Comparison of ENCODE assay signal across 8 mouse cellular contexts in the genomic region with DNA sequence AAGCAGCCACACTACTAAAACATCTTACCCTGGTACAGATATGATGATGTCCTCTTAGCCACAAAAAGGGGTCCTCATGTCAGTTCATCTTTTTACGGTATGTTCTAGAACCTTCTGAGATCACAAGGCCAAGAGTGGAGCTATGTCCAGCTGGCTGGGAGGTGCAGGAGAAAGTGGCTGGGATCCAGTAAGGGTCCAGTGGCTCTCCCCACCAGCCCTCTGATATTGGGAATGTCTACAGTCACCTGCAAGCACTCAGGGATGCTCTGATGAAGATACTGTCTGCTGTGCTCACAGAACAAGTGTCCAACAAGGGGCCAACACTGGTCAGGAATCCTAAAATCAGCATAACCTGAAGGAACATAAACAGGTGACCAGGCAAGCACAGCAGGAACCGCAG. TPM values are rescaled to one million over a fixed set of nuclear protein-coding genes. Genes with fewer than 3 reads are reported as not detected.
DNase-seq lines count a peak whose midpoint lies in the region; ATAC-seq and TF ChIP-seq lines count a peak whose summit lies in the region.

A gene (minus strand): TSS at position 101 of the 400 bp plus-strand sequence.

- H3K9me3 ChIP-seq in heart, embryonic 12.5 days (replicated peaks), result no peaks in the 10 kb centered on the region
- no peaks in the 10 kb centered on the region for H3K9me3 ChIP-seq in midbrain, embryonic 16.5 days (replicated peaks; ENCODE audit: control insufficient read depth, low read length, poor library complexity, severe bottlenecking)

- DNase-seq in liver, adult 2 months (ENCODE audit: extremely low read depth, low read depth, low spot score), result no peak
- no peak for DNase-seq in liver
- DNase-seq in left cerebral cortex, adult 8-10 months (ENCODE audit: low spot score in 2 of 2), result no peak
- DNase-seq in cerebellum, postnatal 4 days (ENCODE audit: low spot score in 2 of 2), result no peak

- H3K79me2 ChIP-seq in liver, adult 2 months (ENCODE audit: control insufficient read depth, insufficient read depth, low read length), result no peaks in the 10 kb centered on the region

- TF ChIP-seq POLR2A in liver, adult 2 months (IDR thresholded peaks at IDR 0.05; ENCODE audit: extremely low read depth, insufficient read depth, low read length), result no peak
- no peak for TF ChIP-seq POLR2A in cortical plate, adult 2 months (IDR thresholded peaks at IDR 0.05; ENCODE audit: extremely low read depth, insufficient read depth, low read length)

- H3K27me3 ChIP-seq in liver, adult 2 months (ENCODE audit: control insufficient read depth, insufficient read depth, low read length), result no peaks in the 10 kb centered on the region; the same call in 1 of the 2 replicates
- peaks cover under 1% of the 10 kb centered on the region for H3K27me3 ChIP-seq in heart, embryonic 12.5 days (replicated peaks)
- no peaks in the 10 kb centered on the region; the same call in 1 of the 2 replicates for H3K27me3 ChIP-seq in midbrain, embryonic 16.5 days (ENCODE audit: control insufficient read depth, insufficient read depth, low read depth, low read length)

- H3K4me2 ChIP-seq in heart, embryonic 12.5 days, result no peak within 1 kb of the TSS
- H3K4me2 ChIP-seq in midbrain, embryonic 16.5 days (ENCODE audit: low read length), result no peak within 1 kb of the TSS

- no peak within 1 kb of the TSS for H3K4me3 ChIP-seq in liver, adult 2 months (ENCODE audit: insufficient read depth, low read depth, low read length)
- H3K4me3 ChIP-seq in cortical plate, adult 2 months (ENCODE audit: insufficient read depth, low read length), result no peak within 1 kb of the TSS
- H3K4me3 ChIP-seq in heart, embryonic 12.5 days, result no peak within 1 kb of the TSS
- no peak within 1 kb of the TSS for H3K4me3 ChIP-seq in midbrain, embryonic 16.5 days (ENCODE audit: low read depth, low read length)

- no peak for ATAC-seq in heart, embryonic 12.5 days (ENCODE audit: insufficient number of reproducible peaks, low FRiP score)
- ATAC-seq in midbrain, embryonic 16.5 days, result no peak
- ATAC-seq in cerebellum, adult (ENCODE audit: insufficient number of reproducible peaks, low FRiP score, low TSS enrichment), result no peak

- 0 out of 2 replicates have a peak within 1 kb of the TSS, but pooled peaks have one; percentile 10 for H3K27ac ChIP-seq in liver, adult 2 months (replicated peaks; ENCODE audit: insufficient read depth, low read depth, low read length)
- H3K27ac ChIP-seq in cortical plate, adult 2 months (ENCODE audit: insufficient read depth, low read length), result no peak within 1 kb of the TSS
- H3K27ac ChIP-seq in heart, embryonic 12.5 days (ENCODE audit: poor library complexity, severe bottlenecking), result no peak within 1 kb of the TSS
- no peak within 1 kb of the TSS for H3K27ac ChIP-seq in midbrain, embryonic 16.5 days (ENCODE audit: low read length)

- peaks cover 6% of the 10 kb centered on the region for H3K4me1 ChIP-seq in liver, adult 2 months (ENCODE audit: control insufficient read depth, insufficient read depth, low read length)
- no peaks in the 10 kb centered on the region for H3K4me1 ChIP-seq in cortical plate, adult 2 months (ENCODE audit: control insufficient read depth, insufficient read depth, low read length)
- H3K4me1 ChIP-seq in heart, embryonic 12.5 days (replicated peaks), result no peaks in the 10 kb centered on the region
- no peaks in the 10 kb centered on the region for H3K4me1 ChIP-seq in midbrain, embryonic 16.5 days (ENCODE audit: control insufficient read depth, insufficient read depth, low read length)

- H3K36me3 ChIP-seq in liver, adult 2 months (ENCODE audit: control insufficient read depth, insufficient read depth, low read length), result no peaks in the 10 kb centered on the region
- H3K36me3 ChIP-seq in heart, embryonic 12.5 days, result no peaks in the 10 kb centered on the region
- H3K36me3 ChIP-seq in midbrain, embryonic 16.5 days (ENCODE audit: control insufficient read depth, insufficient read depth, low read length), result no peaks in the 10 kb centered on the region

- no peak within 1 kb of the TSS for H3K9ac ChIP-seq in liver, adult 2 months (ENCODE audit: low read depth, low read length)
- no peak within 1 kb of the TSS for H3K9ac ChIP-seq in heart, embryonic 12.5 days
- H3K9ac ChIP-seq in midbrain, embryonic 16.5 days (ENCODE audit: low read depth, low read length), result no peak within 1 kb of the TSS

- no peak for TF ChIP-seq CTCF in liver, adult 2 months (IDR thresholded peaks at IDR 0.05; ENCODE audit: low read depth, low read length)
- no peak for TF ChIP-seq CTCF in cortical plate, adult 2 months (IDR thresholded peaks at IDR 0.05; ENCODE audit: extremely low read depth, insufficient read depth, low read length)

- WGBS in liver, adult 2 months, result 88% methylated on average over 2 of the region's 2 CpGs
- WGBS in heart, embryonic 12.5 days, result 79% methylated on average over 2 of the region's 2 CpGs
- WGBS in midbrain, embryonic 16.5 days, result 90% methylated on average over 2 of the region's 2 CpGs

RNA-seq across cellular contexts. Expression of the gene that starts here (rescaled TPM):
- 25.9 and 32.3 TPM in 2 replicates for total RNA-seq in liver, adult 2 months (2014; rRNA removed)
- polyA plus RNA-seq in liver, adult 2 months (2012; rRNA removed), result 48.2 and 51.6 TPM in 2 replicates
- polyA plus RNA-seq in cortical plate, adult 2 months (2012; rRNA removed), result 121 and 122 TPM in 2 replicates
- polyA plus RNA-seq in heart, embryonic 12.5 days (2016; fragmentation: Nextera tagmentation; extraction: Ambion mirVana), result 41.1 and 41.3 TPM in 2 replicates
- 100 to 1,000 TPM; 107 to 115 (median 111) TPM for total RNA-seq in left cerebral cortex, adult 8-10 months (2022)
- polyA plus RNA-seq in midbrain, embryonic 16.5 days (2015; fragmentation: Nextera tagmentation; extraction: Ambion mirVana), result 80.9 and 86.6 TPM in 2 replicates
